Mouse (Mus musculus): ENCODE results near the gene Znhit2.

DNA sequence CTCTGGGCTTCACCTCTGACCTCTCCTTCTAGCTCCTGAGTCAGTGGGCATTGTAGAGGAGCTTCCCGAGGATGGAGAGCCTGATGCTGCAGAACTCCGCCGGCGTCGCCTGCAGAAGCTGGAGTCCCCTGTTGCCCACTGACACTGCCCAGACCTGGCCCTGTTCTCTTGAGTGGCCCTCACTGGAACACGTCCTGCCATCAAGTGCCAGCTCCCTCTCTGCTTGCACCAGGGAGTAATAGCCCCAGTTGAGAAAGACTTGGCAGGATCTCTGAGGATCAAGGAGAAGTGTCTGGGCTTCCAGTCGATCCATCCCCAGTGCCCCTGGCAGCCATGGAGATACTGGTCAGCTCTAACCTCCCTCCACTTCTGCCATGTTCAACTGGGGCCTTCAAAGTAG is 8.5 kb upstream of the Znhit2 start:
- TF ChIP-seq CTCF (conservative IDR thresholded peaks at IDR 0.05; ENCODE audit: insufficient read depth, insufficient read length, low read depth, low read length) (no peak), POLR2A (IDR thresholded peaks at IDR 0.05; ENCODE audit: low read depth, low read length) (no peak)
